Mouse (Mus musculus) forebrain, embryonic 15.5 days (tissue): ENCODE measurements around the gene Rab12. TPM values are rescaled to one million over a fixed set of nuclear protein-coding genes. Genes with fewer than 3 reads are reported as not detected.

Experiments used
- ATAC-seq: fragments of 200-750 bp; cut with Nextera tagmentation; replicated peaks from 2 replicates; pipeline ENCODE4 v1.8.0; 2017; ENCODE audit warnings: mild to moderate bottlenecking, moderate TSS enrichment, moderate library complexity
- H3K27ac ChIP-seq: fragments of 300-500 bp; sonication (generic); replicated peaks from 2 replicates; pipeline ENCODE4 v1.5.1; 2015; ENCODE audit warnings: mild to moderate bottlenecking, inconsistent platforms
- H3K27me3 ChIP-seq: fragments of 300-500 bp; sonication (generic); 2 replicates; pipeline ENCODE4 v1.6.1; 2015; ENCODE audit warnings: inconsistent platforms
- H3K36me3 ChIP-seq: fragments of 300-500 bp; sonication (generic); 2 replicates; pipeline ENCODE4 v1.6.1; 2015; ENCODE audit warnings: mild to moderate bottlenecking, inconsistent platforms
- H3K4me1 ChIP-seq: fragments of 300-500 bp; sonication (generic); 2 replicates; pipeline ENCODE4 v1.6.1; 2015; ENCODE audit warnings: inconsistent platforms
- H3K4me2 ChIP-seq: fragments of 300-500 bp; sonication (generic); replicated peaks from 2 replicates; pipeline ENCODE4 v1.6.1; 2015; ENCODE audit warnings: mild to moderate bottlenecking, inconsistent platforms
- H3K4me3 ChIP-seq: fragments of 300-500 bp; sonication (generic); 2 replicates; pipeline ENCODE4 v1.5.1; 2015; ENCODE audit warnings: mild to moderate bottlenecking, inconsistent platforms
- H3K9ac ChIP-seq: fragments of 300-500 bp; sonication (generic); replicated peaks from 2 replicates; pipeline ENCODE4 v1.6.1; 2015; ENCODE audit warnings: mild to moderate bottlenecking, inconsistent platforms
- H3K9me3 ChIP-seq: fragments of 300-500 bp; sonication (generic); 2 replicates; pipeline ENCODE4 v1.6.1; 2016; ENCODE audit warnings: inconsistent platforms
- WGBS: fragments of 180-500 bp; shearing (Covaris S2); methylation state at CpG from one replicate; pipeline ENCODE4 v1.1.7; 2015; ENCODE audit warnings: mixed read lengths; 5-methylcytosine and 5-hydroxymethylcytosine counted together
- polyA plus RNA-seq: library from polyadenylated mRNA; unstranded; fragments of >200 nt; fragmentation: Nextera tagmentation; extraction: Ambion mirVana; gene quantifications from 2 replicates; pipeline ENCODE4 v1.2.1, GENCODE M21; 2015

Gene Rab12
- polyA plus RNA-seq, 1 experiment from 2014 or later = 77.0 TPM

- H3K4me3 ChIP-seq = no peak overlapping the region
- no peak overlapping the region for H3K27ac ChIP-seq
- no peaks in the 10 kb centered on the region for H3K9me3 ChIP-seq
- ATAC-seq = peak; percentile 47
- no peaks in the 10 kb centered on the region for H3K27me3 ChIP-seq
- H3K36me3 ChIP-seq = peaks cover 12% of the 10 kb centered on the region
- H3K9ac ChIP-seq = no peak overlapping the region
- 43% methylated on average over 10 of the region's 10 CpGs for WGBS
- H3K4me2 ChIP-seq = no peak overlapping the region
- 0 out of 2 replicates have a peak, but pooled peaks cover 5% of the 10 kb centered on the region for H3K4me1 ChIP-seq
Observed at GRCm38 (mm10) chr17:66490022-66490601, 29.4 kb downstream of the Rab12 start.

- H3K9me3 ChIP-seq = no peaks in the 10 kb centered on the region
- 0 out of 2 replicates have a peak, but pooled peaks cover 5% of the 10 kb centered on the region for H3K4me1 ChIP-seq
- no peak overlapping the region for H3K9ac ChIP-seq
- H3K4me2 ChIP-seq = no peak overlapping the region
- H3K4me3 ChIP-seq = no peak overlapping the region
- H3K27ac ChIP-seq = no peak overlapping the region
- H3K27me3 ChIP-seq = no peaks in the 10 kb centered on the region
- H3K36me3 ChIP-seq = no peaks in the 10 kb centered on the region
- WGBS = 87% methylated on average over 6 of the region's 6 CpGs
- no peak for ATAC-seq
Observed at GRCm38 (mm10) chr17:66486576-66486975, 33.0 kb downstream of the Rab12 start.

- ATAC-seq = peak; percentile 37
- no peak overlapping the region for H3K4me2 ChIP-seq
- no peaks in the 10 kb centered on the region for H3K36me3 ChIP-seq
- peaks cover 9% of the 10 kb centered on the region for H3K4me1 ChIP-seq
- H3K27ac ChIP-seq = no peak overlapping the region
- no peak overlapping the region for H3K4me3 ChIP-seq
- H3K27me3 ChIP-seq = no peaks in the 10 kb centered on the region
- H3K9me3 ChIP-seq = no peaks in the 10 kb centered on the region
- no peak overlapping the region for H3K9ac ChIP-seq
- WGBS = 4% methylated on average over 11 of the region's 11 CpGs
Observed at GRCm38 (mm10) chr17:66485742-66486141, 33.8 kb downstream of the Rab12 start.

DNA sequence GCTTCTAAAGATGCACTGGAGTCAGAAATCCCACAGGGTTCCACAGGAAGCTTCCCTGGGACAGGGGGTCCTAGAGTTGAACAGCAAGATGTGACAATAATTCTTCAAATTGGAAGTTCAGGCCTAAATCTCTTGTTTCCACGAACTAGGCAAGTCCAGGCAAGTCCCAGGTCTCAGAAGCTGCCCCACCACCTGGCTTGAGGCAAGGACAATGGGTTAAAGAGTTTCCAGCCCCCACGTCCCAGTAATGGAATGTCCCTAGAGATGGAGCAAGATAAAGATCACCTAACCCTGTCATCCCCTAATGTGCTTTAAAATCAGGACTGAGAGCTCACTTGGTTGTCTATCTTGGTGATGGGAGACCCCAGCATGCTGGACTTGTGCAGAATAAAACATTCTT is 34.6 kb downstream of the Rab12 start:
- no peak overlapping the region for H3K4me3 ChIP-seq
- no peak overlapping the region for H3K9ac ChIP-seq
- no peaks in the 10 kb centered on the region for H3K36me3 ChIP-seq
- no peaks in the 10 kb centered on the region for H3K27me3 ChIP-seq
- no peak for ATAC-seq
- no peak overlapping the region for H3K27ac ChIP-seq
- H3K4me2 ChIP-seq = no peak overlapping the region
- peaks cover 17% of the 10 kb centered on the region for H3K4me1 ChIP-seq
- H3K9me3 ChIP-seq = no peaks in the 10 kb centered on the region
- 62% methylated on average over 2 of the region's 2 CpGs for WGBS

DNA sequence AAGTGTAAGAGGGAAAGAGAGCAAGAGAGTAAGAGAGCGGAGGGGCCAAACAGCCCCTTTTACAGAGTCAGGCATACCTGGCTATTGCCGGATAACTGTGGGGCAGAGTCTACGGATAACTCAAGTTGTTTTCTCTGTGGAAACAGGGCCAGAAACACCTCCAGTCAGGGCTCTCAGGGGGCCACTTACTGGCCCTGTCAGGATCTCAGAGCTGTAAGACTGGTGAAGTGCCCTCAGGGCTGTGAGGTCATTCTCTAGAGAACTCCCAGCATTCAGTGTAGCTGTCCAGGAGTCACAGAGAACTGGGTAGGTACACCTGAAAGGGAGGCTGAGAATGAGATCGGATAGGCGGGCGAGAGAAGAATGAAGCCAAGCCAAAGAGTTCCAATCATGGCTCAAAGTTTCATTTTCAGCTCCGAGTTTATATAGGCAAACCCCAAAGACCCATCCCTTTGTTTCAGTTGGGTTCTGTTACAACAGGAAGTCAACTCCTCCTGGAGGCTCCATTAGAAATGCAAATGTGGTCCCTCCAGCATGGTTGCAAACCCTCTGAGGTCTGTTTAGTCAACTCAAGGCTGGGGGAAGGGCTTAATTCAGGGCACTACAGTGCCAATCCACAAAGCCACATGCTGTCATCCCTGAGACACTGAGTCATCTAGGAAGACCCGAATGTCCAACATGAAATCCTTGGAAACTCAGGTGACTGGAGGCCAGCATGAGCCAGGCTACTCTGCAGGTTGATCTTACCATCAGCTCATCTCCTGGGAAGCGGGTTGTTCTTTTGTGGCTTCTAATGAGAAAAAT is 35.7 kb downstream of the Rab12 start:
- H3K4me1 ChIP-seq = peaks cover 28% of the 10 kb centered on the region
- H3K9me3 ChIP-seq = no peaks in the 10 kb centered on the region
- H3K4me3 ChIP-seq = no peak overlapping the region
- no peak overlapping the region for H3K9ac ChIP-seq
- H3K27ac ChIP-seq = no peak overlapping the region
- no peak for ATAC-seq
- H3K4me2 ChIP-seq = no peak overlapping the region
- H3K27me3 ChIP-seq = no peaks in the 10 kb centered on the region
- no peaks in the 10 kb centered on the region for H3K36me3 ChIP-seq
- 81% methylated on average over 9 of the region's 9 CpGs for WGBS

GRCm38 (mm10) chr17:66481295-66481694 is 38.2 kb downstream of the Rab12 start:
- Histone ChIP-seq H3K4me2 (no peak overlapping the region), H3K27ac (no peak overlapping the region), H3K36me3 (no peaks in the 10 kb centered on the region), H3K27me3 (no peaks in the 10 kb centered on the region), H3K4me1 (peaks cover 28% of the 10 kb centered on the region), H3K9ac (no peak overlapping the region), H3K4me3 (no peak overlapping the region), H3K9me3 (no peaks in the 10 kb centered on the region)
- ATAC-seq = no peak
- 73% methylated on average over 5 of the region's 5 CpGs for WGBS

- peak; percentile 27 for ATAC-seq
- Histone ChIP-seq H3K9me3 (no peaks in the 10 kb centered on the region), H3K9ac (peak overlapping the region; percentile 29; the same call in 1 of the 2 replicates), H3K4me1 (peaks cover 26% of the 10 kb centered on the region), H3K4me2 (peak overlapping the region; percentile 37), H3K27me3 (no peaks in the 10 kb centered on the region), H3K27ac (peak overlapping the region; percentile 81), H3K4me3 (no peak overlapping the region), H3K36me3 (no peaks in the 10 kb centered on the region)
- 11% methylated on average over 17 of the region's 17 CpGs for WGBS
Observed at GRCm38 (mm10) chr17:66480491-66481278, 38.8 kb downstream of the Rab12 start.

DNA sequence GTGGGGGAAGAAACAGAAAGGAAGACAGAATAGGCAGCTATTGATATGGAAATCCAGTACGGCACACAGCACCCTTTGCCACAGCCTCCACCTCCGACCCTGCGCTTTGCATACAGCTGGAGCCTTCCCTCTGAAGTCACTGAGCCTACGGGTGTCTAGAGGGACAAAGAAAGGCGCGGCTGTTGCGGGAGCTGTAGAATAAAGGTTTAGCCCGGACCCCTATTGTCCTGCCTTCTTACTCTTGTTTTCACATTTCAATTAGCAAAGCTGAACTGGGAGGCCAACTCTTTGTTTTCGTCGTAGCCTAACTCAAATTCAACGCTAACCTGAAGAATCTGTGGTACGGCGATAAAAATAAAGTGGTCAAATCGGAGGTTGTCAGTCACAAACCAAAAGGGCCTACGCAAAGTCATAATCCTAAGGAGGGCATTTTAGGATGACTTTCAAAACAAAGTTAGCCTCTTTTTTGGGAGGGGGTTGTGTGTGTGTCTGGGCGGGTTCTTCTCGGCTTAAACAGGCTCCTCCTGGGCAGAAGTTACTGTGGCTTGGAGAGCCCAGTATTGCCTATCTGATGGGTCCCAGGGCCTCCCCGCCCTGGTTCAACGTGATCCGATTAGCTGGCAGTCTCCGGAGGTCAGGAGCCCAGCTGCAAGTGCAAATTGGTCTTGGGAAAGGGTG is 39.6 kb downstream of the Rab12 start:
- peak; percentile 85 for ATAC-seq
- no peaks in the 10 kb centered on the region for H3K27me3 ChIP-seq
- WGBS = 6% methylated on average over 21 of the region's 21 CpGs
- peak overlapping the region; percentile 37 for H3K4me2 ChIP-seq
- H3K9ac ChIP-seq = peak overlapping the region; percentile 29
- peaks cover 24% of the 10 kb centered on the region for H3K4me1 ChIP-seq
- H3K27ac ChIP-seq = peak overlapping the region; percentile 81
- H3K4me3 ChIP-seq = peak overlapping the region; percentile 23
- no peaks in the 10 kb centered on the region for H3K36me3 ChIP-seq
- H3K9me3 ChIP-seq = no peaks in the 10 kb centered on the region

GRCm38 (mm10) chr17:66479311-66479710 is 40.2 kb downstream of the Rab12 start:
- ATAC-seq = peak; percentile 95
- no peaks in the 10 kb centered on the region for H3K27me3 ChIP-seq
- peak overlapping the region; percentile 81 for H3K27ac ChIP-seq
- peaks cover 24% of the 10 kb centered on the region for H3K4me1 ChIP-seq
- peak overlapping the region; percentile 29 for H3K9ac ChIP-seq
- WGBS = 8% methylated on average over 13 of the region's 13 CpGs
- H3K36me3 ChIP-seq = no peaks in the 10 kb centered on the region
- peak overlapping the region; percentile 23 for H3K4me3 ChIP-seq
- peak overlapping the region; percentile 37 for H3K4me2 ChIP-seq
- H3K9me3 ChIP-seq = no peaks in the 10 kb centered on the region

GRCm38 (mm10) chr17:66473205-66473604 is 46.3 kb downstream of the Rab12 start:
- Histone ChIP-seq H3K27me3 (no peaks in the 10 kb centered on the region), H3K36me3 (no peaks in the 10 kb centered on the region), H3K4me2 (no peak overlapping the region), H3K9me3 (no peaks in the 10 kb centered on the region), H3K4me1 (peaks cover 8% of the 10 kb centered on the region; the same call in 1 of the 2 replicates), H3K27ac (no peak overlapping the region), H3K9ac (no peak overlapping the region), H3K4me3 (no peak overlapping the region)
- 91% methylated on average over 1 of the region's 1 CpGs for WGBS
- no peak for ATAC-seq

- Histone ChIP-seq H3K27me3 (no peaks in the 10 kb centered on the region), H3K4me1 (peaks cover 8% of the 10 kb centered on the region; the same call in 1 of the 2 replicates), H3K9me3 (no peaks in the 10 kb centered on the region), H3K9ac (no peak overlapping the region), H3K4me2 (no peak overlapping the region), H3K4me3 (no peak overlapping the region), H3K27ac (no peak overlapping the region), H3K36me3 (no peaks in the 10 kb centered on the region)
- 80% methylated on average over 5 of the region's 5 CpGs for WGBS
- ATAC-seq = no peak
Observed at GRCm38 (mm10) chr17:66471775-66472174, 47.8 kb downstream of the Rab12 start.
